Mouse (Mus musculus) lung, embryonic 14.5 days (tissue): ENCODE measurements at regions not wholly inside any gene's neighbourhood (a gene's known extent, or its start where the extent isn't known, plus 50 kb on each side); places are given as distances from the start of the nearest gene placed in this dataset.

Experiments
- ATAC-seq: fragments of 200-750 bp; cut with Nextera tagmentation; 2 replicates; pipeline ENCODE4 v1.8.0; 2017; ENCODE audit warnings: mild to moderate bottlenecking, moderate TSS enrichment, moderate library complexity; ENCODE audit not compliant: insufficient read depth
- DNase-seq: peaks from one replicate; pipeline ENCODE4 v3.0.0-alpha.2; 2015
- H3K27ac ChIP-seq: fragments of 300-500 bp; sonication (generic); 2 replicates; pipeline ENCODE4 v1.5.1; 2014; ENCODE audit warnings: low read depth, mild to moderate bottlenecking, moderate library complexity
- H3K27me3 ChIP-seq: fragments of 300-500 bp; sonication (generic); 2 replicates; pipeline ENCODE4 v1.6.1; 2014; ENCODE audit warnings: low read length, control low read depth; ENCODE audit not compliant: insufficient read depth
- H3K36me3 ChIP-seq: fragments of 300-500 bp; sonication (generic); 2 replicates; pipeline ENCODE4 v1.6.1; 2014; ENCODE audit warnings: control low read depth; ENCODE audit not compliant: insufficient read depth
- H3K4me1 ChIP-seq: fragments of 300-500 bp; sonication (generic); 2 replicates; pipeline ENCODE4 v1.6.1; 2014; ENCODE audit warnings: antibody characterized with exemption, control low read depth; ENCODE audit not compliant: insufficient read depth
- H3K4me2 ChIP-seq: fragments of 300-500 bp; sonication (generic); 2 replicates; pipeline ENCODE4 v1.6.1; 2014; ENCODE audit warnings: mild to moderate bottlenecking
- H3K4me3 ChIP-seq: fragments of 300-500 bp; sonication (generic); 2 replicates; pipeline ENCODE4 v1.5.1; 2014; ENCODE audit warnings: low read depth, low read length
- H3K9ac ChIP-seq: fragments of 300-500 bp; sonication (generic); 2 replicates; pipeline ENCODE4 v1.6.1; 2014
- H3K9me3 ChIP-seq: fragments of 300-500 bp; sonication (generic); 2 replicates; pipeline ENCODE4 v1.6.1; 2016; ENCODE audit warnings: low read depth, low read length, control low read depth
- CTCF ChIP-seq: IDR thresholded peaks from 2 replicates; pipeline ENCODE4 v1.5.1; 2016; ENCODE audit warnings: antibody characterized with exemption, low read depth
- WGBS: fragments of 180-500 bp; shearing (Covaris S2); extraction: QIAGEN DNeasy Blood & Tissue Kit; methylation state at CpG from one replicate; pipeline ENCODE4 v1.1.7; 2014; 5-methylcytosine and 5-hydroxymethylcytosine counted together

DNA sequence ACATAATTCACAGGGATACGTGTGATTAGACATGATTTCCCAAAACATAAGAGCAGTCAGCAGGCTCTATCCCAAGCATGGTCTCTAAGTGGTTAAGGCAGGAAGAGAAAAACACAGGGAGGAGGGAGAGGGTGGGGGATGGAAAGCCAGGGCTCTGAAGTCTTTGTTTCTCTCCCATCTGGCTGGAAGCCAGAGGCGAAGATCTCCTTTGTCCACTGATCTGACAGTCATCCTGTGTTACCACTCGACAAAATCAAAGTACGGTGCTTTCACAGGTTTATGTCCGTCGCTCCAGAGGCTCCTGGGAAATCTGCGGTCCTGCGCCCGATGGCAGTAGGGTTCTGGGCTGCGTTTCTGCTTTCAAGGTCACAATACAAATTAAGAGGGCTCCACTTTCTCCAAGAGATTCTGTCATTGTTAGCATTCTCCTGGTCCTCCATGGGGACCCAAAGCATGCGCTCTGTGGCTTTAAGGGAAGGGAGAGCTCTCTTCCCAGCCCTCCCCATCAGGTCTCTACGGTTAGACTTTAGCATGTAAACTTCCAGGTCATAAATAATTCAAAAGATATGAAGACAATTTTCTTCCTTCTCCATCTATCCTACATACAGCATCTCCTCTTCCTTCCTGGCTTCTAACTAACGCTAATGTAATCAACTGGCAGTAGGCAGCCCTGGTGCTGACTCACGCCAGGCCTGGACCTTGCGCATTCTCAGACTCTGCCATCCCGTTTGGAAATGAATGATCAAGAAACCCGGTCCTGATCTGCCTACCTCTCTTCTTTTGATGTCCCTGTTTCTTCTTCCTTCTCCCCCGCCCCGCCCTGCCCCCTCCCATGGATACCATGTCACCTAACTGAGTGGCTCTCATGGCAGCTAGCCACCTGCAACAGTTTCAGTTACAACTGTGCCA lies 102.0 kb upstream of the Klf7 start:
- Histone ChIP-seq H3K4me3 (no peak overlapping the region), H3K27ac (no peak overlapping the region), H3K9ac (no peak overlapping the region), H3K4me2 (0 out of 2 replicates have a peak overlapping the region, but pooled peaks have one; percentile 1), H3K9me3 (no peaks in the 10 kb centered on the region), H3K27me3 (no peaks in the 10 kb centered on the region), H3K4me1 (peaks cover 13% of the 10 kb centered on the region; the same call in 1 of the 2 replicates), H3K36me3 (no peaks in the 10 kb centered on the region)
- ATAC-seq (0 out of 2 replicates have a peak, but pooled peaks have one; percentile 28), DNase-seq (peak; percentile 72)
- TF ChIP-seq CTCF = no peak
- 63% methylated on average over 19 of the region's 19 CpGs for WGBS

DNA sequence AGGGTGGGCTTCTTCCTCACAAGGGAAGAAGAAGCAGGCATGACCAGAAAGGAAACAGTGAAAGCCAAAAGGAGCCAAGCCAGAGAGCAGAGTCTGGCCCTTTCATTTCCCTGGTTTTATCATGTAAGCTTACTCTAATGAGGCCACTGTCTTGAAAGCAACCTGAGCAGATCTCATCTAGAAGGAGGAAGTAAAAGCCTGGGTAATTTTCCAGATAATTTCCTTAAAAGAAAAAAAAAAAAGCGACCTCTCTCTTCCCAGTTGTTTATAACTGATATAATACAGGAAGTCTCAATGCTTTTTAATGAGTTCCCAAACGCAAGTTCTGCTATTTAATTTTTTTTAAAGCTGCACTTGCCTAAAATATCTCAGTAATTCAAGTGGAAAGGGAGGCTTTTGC lies 100.4 kb upstream of the Klf7 start:
- Histone ChIP-seq H3K27ac (no peak overlapping the region), H3K36me3 (no peaks in the 10 kb centered on the region), H3K4me3 (no peak overlapping the region), H3K9ac (no peak overlapping the region), H3K4me2 (no peak overlapping the region), H3K27me3 (no peaks in the 10 kb centered on the region), H3K9me3 (no peaks in the 10 kb centered on the region), H3K4me1 (peaks cover 13% of the 10 kb centered on the region; the same call in 1 of the 2 replicates)
- TF ChIP-seq CTCF = no peak
- ATAC-seq (no peak), DNase-seq (no peak)
- 41% methylated on average over 2 of the region's 2 CpGs for WGBS

DNA sequence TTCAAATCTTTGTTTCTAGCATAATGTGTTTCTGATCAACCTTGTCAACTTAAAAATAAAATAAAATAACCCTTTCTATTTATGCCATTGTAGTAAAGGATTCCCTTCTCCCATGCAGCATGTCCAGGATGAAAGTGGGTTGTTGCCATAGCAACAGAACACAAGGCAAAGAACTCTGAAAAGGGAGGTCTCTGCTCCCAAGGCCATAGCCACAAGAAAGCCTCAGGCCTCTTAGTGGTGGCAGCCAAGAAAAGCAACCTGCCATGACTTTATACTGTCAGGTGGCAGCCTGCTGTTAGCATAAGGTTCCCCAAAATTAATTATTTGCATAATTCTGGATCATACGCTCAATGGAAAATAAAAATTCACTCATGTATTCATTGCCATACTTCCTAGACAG lies 98.4 kb upstream of the Klf7 start:
- no peak overlapping the region for H3K4me3 ChIP-seq
- H3K36me3 ChIP-seq = no peaks in the 10 kb centered on the region
- TF ChIP-seq CTCF = no peak
- no peak overlapping the region for H3K4me2 ChIP-seq
- DNase-seq (no peak), ATAC-seq (no peak)
- no peaks in the 10 kb centered on the region for H3K27me3 ChIP-seq
- no peaks in the 10 kb centered on the region for H3K9me3 ChIP-seq
- H3K27ac ChIP-seq = no peak overlapping the region
- no peak overlapping the region for H3K9ac ChIP-seq
- H3K4me1 ChIP-seq = peaks cover 9% of the 10 kb centered on the region; the same call in 1 of the 2 replicates
- WGBS = 98% methylated on average over 1 of the region's 1 CpGs

DNA sequence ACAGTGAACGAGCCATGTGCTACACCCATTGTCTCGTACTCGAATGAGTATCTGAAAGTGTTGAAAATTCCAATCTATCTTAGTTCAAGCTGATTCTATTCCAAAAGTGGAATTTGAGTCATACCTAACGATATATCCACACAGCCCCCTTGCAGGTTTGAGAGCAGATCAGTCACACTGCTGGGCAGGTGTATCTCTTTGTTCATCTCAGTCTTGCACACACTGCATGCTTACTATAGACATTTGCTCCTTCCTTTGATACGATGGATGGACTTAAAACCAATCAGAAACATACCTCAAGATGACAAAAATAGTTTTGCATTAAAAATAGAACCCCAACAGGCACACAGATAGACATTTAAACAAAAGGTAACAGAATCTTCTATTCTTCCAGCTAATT lies 98.0 kb upstream of the Klf7 start:
- DNase-seq = no peak
- peaks cover 9% of the 10 kb centered on the region; the same call in 1 of the 2 replicates for H3K4me1 ChIP-seq
- H3K27ac ChIP-seq = no peak overlapping the region
- no peak overlapping the region for H3K4me2 ChIP-seq
- no peak overlapping the region for H3K9ac ChIP-seq
- no peak for TF ChIP-seq CTCF
- 80% methylated on average over 5 of the region's 5 CpGs for WGBS
- no peaks in the 10 kb centered on the region for H3K9me3 ChIP-seq
- no peaks in the 10 kb centered on the region for H3K36me3 ChIP-seq
- no peak overlapping the region for H3K4me3 ChIP-seq
- ATAC-seq = no peak
- H3K27me3 ChIP-seq = no peaks in the 10 kb centered on the region

DNA sequence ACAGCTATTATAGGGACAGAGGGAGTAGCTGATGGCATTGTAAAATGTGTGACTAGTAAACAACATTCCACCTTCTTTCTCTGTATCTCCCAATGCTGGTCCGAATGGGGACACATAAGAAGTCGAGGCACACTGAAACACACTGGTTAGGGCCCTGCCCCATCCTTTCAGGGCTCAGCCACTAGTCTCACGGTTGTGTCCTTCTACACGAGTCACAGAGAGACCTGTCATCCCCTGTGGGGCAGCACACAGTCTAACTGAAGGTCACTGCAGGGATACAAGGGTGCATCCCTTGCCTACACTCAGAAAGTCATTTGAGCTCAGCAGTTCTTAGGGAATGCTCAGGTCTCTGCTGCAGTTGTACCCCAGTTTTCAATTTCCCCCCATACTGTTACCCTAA lies 93.6 kb upstream of the Klf7 start:
- Histone ChIP-seq H3K4me1 (no peaks in the 10 kb centered on the region), H3K9me3 (no peaks in the 10 kb centered on the region), H3K36me3 (no peaks in the 10 kb centered on the region), H3K27ac (no peak overlapping the region), H3K4me2 (no peak overlapping the region), H3K4me3 (no peak overlapping the region), H3K27me3 (no peaks in the 10 kb centered on the region), H3K9ac (no peak overlapping the region)
- TF ChIP-seq CTCF = no peak
- WGBS = 68% methylated on average over 4 of the region's 4 CpGs
- ATAC-seq = no peak
- DNase-seq = no peak

DNA sequence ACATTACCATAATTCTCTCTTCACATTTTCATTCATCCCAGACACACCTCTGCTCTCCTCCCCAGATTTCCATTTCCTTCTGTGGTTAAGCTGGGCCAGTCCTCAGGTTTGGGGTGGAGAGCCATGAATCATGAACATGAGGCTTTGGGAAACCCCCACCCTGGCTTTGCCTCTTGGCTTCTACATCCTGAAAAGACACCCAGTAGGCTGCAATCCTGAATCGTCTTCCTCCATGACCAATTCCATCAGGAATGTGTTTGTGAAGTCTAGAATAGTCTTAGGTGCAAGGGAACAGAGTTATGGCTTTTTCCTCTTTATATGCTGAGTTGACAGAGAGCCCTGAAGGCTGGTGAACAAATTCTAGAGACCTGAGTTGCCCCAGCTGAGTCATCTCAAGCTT lies 87.0 kb upstream of the Klf7 start:
- Histone ChIP-seq H3K27me3 (no peaks in the 10 kb centered on the region), H3K9me3 (no peaks in the 10 kb centered on the region), H3K4me3 (no peak overlapping the region), H3K27ac (no peak overlapping the region), H3K9ac (no peak overlapping the region), H3K4me2 (no peak overlapping the region), H3K4me1 (no peaks in the 10 kb centered on the region), H3K36me3 (no peaks in the 10 kb centered on the region)
- ATAC-seq = no peak
- no peak for DNase-seq
- no peak for TF ChIP-seq CTCF
- 74% methylated on average over 1 of the region's 1 CpGs for WGBS

DNA sequence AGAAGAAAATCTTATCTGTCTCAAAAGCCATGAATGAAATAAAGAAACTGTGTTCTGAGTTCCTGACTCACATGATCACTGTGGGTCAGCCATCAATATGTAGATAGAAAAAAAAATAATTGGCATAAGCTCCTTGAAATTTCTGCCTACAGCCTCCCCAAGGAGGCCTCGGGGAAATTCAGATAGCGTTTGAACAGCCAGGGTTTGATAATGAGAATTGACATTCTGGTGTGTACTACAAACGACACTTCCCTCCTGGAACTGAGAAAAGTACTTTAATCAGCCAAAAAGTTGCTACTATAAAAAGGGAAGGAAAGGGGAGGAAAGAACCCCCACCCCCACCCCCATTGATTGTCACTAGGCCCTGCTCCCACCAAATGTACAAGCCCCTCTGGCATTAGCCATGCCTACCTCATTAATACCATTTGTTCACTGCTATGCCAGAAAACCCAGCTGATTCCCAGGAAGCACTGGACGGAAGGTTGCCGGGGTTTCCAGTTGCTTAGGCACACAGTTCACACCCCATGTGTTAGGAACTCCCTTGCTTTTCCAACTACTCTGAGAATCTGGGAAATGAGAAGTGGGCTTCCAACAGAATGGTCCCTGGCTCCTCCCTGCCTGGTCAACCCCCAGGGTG lies 78.4 kb upstream of the Klf7 start:
- Histone ChIP-seq H3K9ac (no peak overlapping the region), H3K4me2 (no peak overlapping the region), H3K9me3 (no peaks in the 10 kb centered on the region), H3K36me3 (no peaks in the 10 kb centered on the region), H3K4me1 (no peaks in the 10 kb centered on the region), H3K27ac (no peak overlapping the region), H3K27me3 (no peaks in the 10 kb centered on the region), H3K4me3 (no peak overlapping the region)
- 45% methylated on average over 5 of the region's 5 CpGs for WGBS
- no peak for TF ChIP-seq CTCF
- DNase-seq (no peak), ATAC-seq (no peak)
